Mouse (Mus musculus): ENCODE results near the gene Dlgap5.

- TF ChIP-seq CTCF (IDR thresholded peaks at IDR 0.05; ENCODE audit: control insufficient read depth, insufficient read depth, insufficient replicate concordance, low read depth, low read length) (no peak), POLR2A (IDR thresholded peaks at IDR 0.05; ENCODE audit: control insufficient read depth, low read depth, low read length) (no peak)
Observed at GRCm38 (mm10) chr14:47465468-47466175, 47.4 kb upstream of the Dlgap5 start.
